Comparison of ENCODE assay signal across 35 mouse cellular contexts in genomic region chr4:97001321-97001720, GRCm38 (mm10).
"Had no signal": no experiment of that assay in that cellular context is flagged by ENCODE, and none has a peak within 500 bp of the region (broad histone marks: within the 10 kb centered on the region; RNA-seq: fewer than 3 reads in every experiment).

No protein-coding gene starts in this region.

- H3K4me3 ChIP-seq: heart, embryonic 10.5 days; heart, embryonic 12.5 days; heart, embryonic 13.5 days; heart, embryonic 15.5 days; hindbrain, embryonic 10.5 days; hindbrain, embryonic 12.5 days; hindbrain, embryonic 13.5 days; hindbrain, embryonic 15.5 days; intestine, embryonic 15.5 days; kidney, embryonic 15.5 days; layer of hippocampus, adult 2 months had no signal

- DNase-seq: heart, postnatal 10 days; heart, postnatal 14 days; heart, postnatal 36 days; heart, postnatal 4 days; kidney, adult 11 months; kidney, adult 18-20 months; kidney, adult 2 months; kidney, adult 8-10 months; kidney, adult 9 months; kidney, postnatal 10 days; kidney, postnatal 14 days; kidney, postnatal 25 days; kidney, postnatal 36 days; kidney, postnatal 4 days; layer of hippocampus, adult 9-11 months; layer of hippocampus, postnatal 36 days had no signal

- H3K27ac ChIP-seq: heart, embryonic 10.5 days; heart, embryonic 13.5 days; heart, embryonic 15.5 days; hindbrain, embryonic 10.5 days; hindbrain, embryonic 12.5 days; hindbrain, embryonic 13.5 days; hindbrain, embryonic 14.5 days; hindbrain, embryonic 15.5 days; hindbrain, postnatal 0 days; intestine, embryonic 15.5 days; kidney, embryonic 15.5 days; kidney, postnatal 0 days; layer of hippocampus, adult 2 months had no signal

- H3K4me2 ChIP-seq: heart, embryonic 11.5 days; heart, embryonic 12.5 days; heart, embryonic 13.5 days; heart, embryonic 15.5 days; hindbrain, embryonic 12.5 days; hindbrain, embryonic 13.5 days; hindbrain, embryonic 14.5 days; hindbrain, embryonic 15.5 days; intestine, embryonic 15.5 days; kidney, embryonic 15.5 days had no signal

- H3K9ac ChIP-seq: heart, embryonic 12.5 days; heart, embryonic 13.5 days; heart, embryonic 15.5 days; hindbrain, embryonic 12.5 days; hindbrain, embryonic 13.5 days; hindbrain, embryonic 14.5 days; hindbrain, embryonic 15.5 days; intestine, embryonic 15.5 days; kidney, embryonic 15.5 days had no signal

- H3K4me1 ChIP-seq: heart, embryonic 10.5 days; heart, embryonic 12.5 days; heart, embryonic 13.5 days; heart, embryonic 15.5 days; hindbrain, embryonic 10.5 days; hindbrain, embryonic 12.5 days; hindbrain, embryonic 13.5 days; hindbrain, embryonic 15.5 days; intestine, embryonic 15.5 days; kidney, embryonic 15.5 days had no signal

- H3K36me3 ChIP-seq: heart, embryonic 10.5 days; heart, embryonic 12.5 days; heart, embryonic 13.5 days; heart, embryonic 15.5 days; hindbrain, embryonic 10.5 days; hindbrain, embryonic 12.5 days; hindbrain, embryonic 13.5 days; hindbrain, embryonic 15.5 days; intestine, embryonic 15.5 days; kidney, embryonic 15.5 days had no signal

- H3K27me3 ChIP-seq: heart, embryonic 12.5 days; heart, embryonic 13.5 days; heart, embryonic 15.5 days; hindbrain, embryonic 12.5 days; hindbrain, embryonic 13.5 days; hindbrain, embryonic 15.5 days; intestine, embryonic 15.5 days; kidney, embryonic 15.5 days had no signal

- ATAC-seq: hindbrain, embryonic 16.5 days; hindbrain, postnatal 0 days; inflammation-experienced regulatory T-cells, adult 6 months; intestine, embryonic 15.5 days; intestine, embryonic 16.5 days; intestine, postnatal 0 days had no signal

- H3K9me3 ChIP-seq: heart, embryonic 10.5 days; heart, embryonic 12.5 days; heart, embryonic 13.5 days; heart, embryonic 15.5 days; hindbrain, embryonic 10.5 days; hindbrain, embryonic 12.5 days; hindbrain, embryonic 13.5 days; hindbrain, embryonic 15.5 days; intestine, embryonic 15.5 days; kidney, embryonic 15.5 days had no signal
